Mouse (Mus musculus) cortical plate, adult 2 months (tissue): ENCODE results near the gene Chid1.

Source experiments
- CTCF ChIP-seq: fragments of 200-500 bp; IDR thresholded peaks from 2 replicates; pipeline ENCODE4 v1.5.1; 2011; ENCODE audit warnings: mild to moderate bottlenecking, control low read depth, low read length; ENCODE audit not compliant: insufficient read depth; ENCODE audit errors: extremely low read depth
- POLR2A ChIP-seq: fragments of 200-500 bp; IDR thresholded peaks from 2 replicates; pipeline ENCODE4 v1.6.1; 2011; ENCODE audit warnings: mild to moderate bottlenecking, low read length, control low read depth; ENCODE audit not compliant: insufficient read depth; ENCODE audit errors: extremely low read depth

GRCm38 (mm10) chr7:141470637-141470944 is 69.1 kb downstream of the Chid1 start:
- no peak for TF ChIP-seq CTCF
- TF ChIP-seq POLR2A, result no peak
